Mouse (Mus musculus) limb, embryonic 11.5 days (tissue): Measurements from ENCODE around the gene Miga1. TPM values are rescaled to one million over a fixed set of nuclear protein-coding genes. Genes with fewer than 3 reads are reported as not detected.

Experiments
- ATAC-seq: fragments of 200-750 bp; cut with Nextera tagmentation; 2 replicates; pipeline ENCODE4 v1.8.0; 2017; ENCODE audit warnings: low read depth; ENCODE audit not compliant: insufficient number of reproducible peaks, low FRiP score, low TSS enrichment
- DNase-seq: peaks from one replicate; pipeline ENCODE4 v3.0.0-alpha.2; 2015; ENCODE audit warnings: low spot score
- H3K27ac ChIP-seq: fragments of 300-500 bp; sonication (generic); replicated peaks from 2 replicates; pipeline ENCODE4 v1.5.1; 2014; ENCODE audit warnings: low read depth, mild to moderate bottlenecking, low read length
- H3K27me3 ChIP-seq: fragments of 300-500 bp; sonication (generic); 2 replicates; pipeline ENCODE4 v1.6.1; 2014; ENCODE audit warnings: mild to moderate bottlenecking, low read length, mixed read lengths; ENCODE audit not compliant: control insufficient read depth, insufficient read depth
- H3K36me3 ChIP-seq: fragments of 300-500 bp; sonication (generic); 2 replicates; pipeline ENCODE4 v1.6.1; 2014; ENCODE audit warnings: mild to moderate bottlenecking, low read length, moderate library complexity, mixed read lengths; ENCODE audit not compliant: control insufficient read depth, insufficient read depth
- H3K4me1 ChIP-seq: fragments of 300-500 bp; sonication (generic); 2 replicates; pipeline ENCODE4 v1.6.1; 2014; ENCODE audit warnings: low read length, mixed read lengths; ENCODE audit not compliant: control insufficient read depth, insufficient read depth
- H3K4me2 ChIP-seq: fragments of 300-500 bp; sonication (generic); 2 replicates; pipeline ENCODE4 v1.6.1; 2014; ENCODE audit warnings: low read depth, mild to moderate bottlenecking, moderate library complexity; ENCODE audit not compliant: severe bottlenecking
- H3K4me3 ChIP-seq: fragments of 300-500 bp; sonication (generic); 2 replicates; pipeline ENCODE4 v1.5.1; 2014; ENCODE audit warnings: low read depth, low read length
- H3K9ac ChIP-seq: fragments of 300-500 bp; sonication (generic); 2 replicates; pipeline ENCODE4 v1.6.1; 2014; ENCODE audit warnings: mild to moderate bottlenecking, low read length
- H3K9me3 ChIP-seq: fragments of 300-500 bp; sonication (generic); 2 replicates; pipeline ENCODE4 v1.6.1; 2016; ENCODE audit warnings: low read length; ENCODE audit not compliant: control insufficient read depth
- WGBS: fragments of 180-500 bp; shearing (Covaris S2); extraction: QIAGEN DNeasy Blood & Tissue Kit; methylation state at CpG from one replicate; pipeline ENCODE4 v1.1.7; 2014; 5-methylcytosine and 5-hydroxymethylcytosine counted together
- polyA plus RNA-seq: library from polyadenylated mRNA; unstranded; fragments of >200 nt; fragmentation: Nextera tagmentation; extraction: Ambion mirVana; gene quantifications from 2 replicates; pipeline ENCODE4 v1.2.1, GENCODE M21; 2014

Miga1 gene
- polyA plus RNA-seq, 1 experiment from 2014 or later, result 21.8 TPM

DNA sequence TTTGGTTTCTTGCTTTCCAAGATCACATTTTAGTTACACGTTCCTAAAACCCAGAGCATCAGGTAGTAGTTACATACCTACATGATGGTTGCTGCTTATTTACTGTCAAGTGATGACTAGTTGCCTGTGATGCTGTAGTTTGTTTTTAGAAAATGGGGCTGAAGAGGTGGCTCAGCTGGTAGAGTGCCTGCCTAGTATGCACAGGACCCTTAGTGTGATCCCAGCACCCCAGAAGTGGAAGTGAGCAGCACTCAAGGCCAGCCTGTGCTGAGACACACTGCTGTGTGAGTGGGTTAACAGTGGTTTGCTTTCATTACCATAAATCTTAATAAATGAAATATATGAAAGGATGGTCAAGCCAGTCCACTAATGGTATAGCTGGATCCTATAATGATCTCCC, 100.6 kb downstream of the Miga1 start:
- Histone ChIP-seq H3K36me3 (peaks cover 2% of the 10 kb centered on the region), H3K4me2 (no peak overlapping the region), H3K4me1 (no peaks in the 10 kb centered on the region), H3K9ac (no peak overlapping the region), H3K27me3 (no peaks in the 10 kb centered on the region), H3K27ac (no peak overlapping the region), H3K4me3 (no peak overlapping the region), H3K9me3 (no peaks in the 10 kb centered on the region)
- ATAC-seq, result no peak
- WGBS, result 85% methylated on average over 1 of the region's 1 CpGs
- no peak for DNase-seq

DNA sequence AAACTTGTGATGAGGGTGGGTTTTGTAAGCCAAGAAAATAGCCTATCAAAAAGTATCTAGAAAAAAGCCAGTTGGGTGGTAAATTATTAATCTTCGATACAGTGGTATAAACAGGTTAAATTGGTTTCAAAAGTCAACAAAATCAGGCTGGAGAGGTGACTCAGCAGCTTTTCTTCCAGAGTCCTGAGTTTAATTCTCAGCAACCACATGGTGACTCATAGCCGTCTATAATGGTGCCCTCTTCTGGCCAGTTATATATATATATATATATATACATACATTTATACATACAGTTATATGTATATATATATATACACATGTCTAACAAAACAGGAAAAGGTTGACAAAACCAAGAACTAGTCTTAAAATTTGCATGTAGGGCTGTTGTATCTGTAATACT, 101.4 kb downstream of the Miga1 start:
- H3K27me3 ChIP-seq, result no peaks in the 10 kb centered on the region
- DNase-seq, result no peak
- no peaks in the 10 kb centered on the region for H3K4me1 ChIP-seq
- H3K4me2 ChIP-seq, result no peak overlapping the region
- no peak for ATAC-seq
- H3K4me3 ChIP-seq, result no peak overlapping the region
- H3K9me3 ChIP-seq, result no peaks in the 10 kb centered on the region
- H3K9ac ChIP-seq, result no peak overlapping the region
- WGBS, result 73% methylated on average over 2 of the region's 2 CpGs
- H3K27ac ChIP-seq, result no peak overlapping the region
- peaks cover 2% of the 10 kb centered on the region for H3K36me3 ChIP-seq

DNA sequence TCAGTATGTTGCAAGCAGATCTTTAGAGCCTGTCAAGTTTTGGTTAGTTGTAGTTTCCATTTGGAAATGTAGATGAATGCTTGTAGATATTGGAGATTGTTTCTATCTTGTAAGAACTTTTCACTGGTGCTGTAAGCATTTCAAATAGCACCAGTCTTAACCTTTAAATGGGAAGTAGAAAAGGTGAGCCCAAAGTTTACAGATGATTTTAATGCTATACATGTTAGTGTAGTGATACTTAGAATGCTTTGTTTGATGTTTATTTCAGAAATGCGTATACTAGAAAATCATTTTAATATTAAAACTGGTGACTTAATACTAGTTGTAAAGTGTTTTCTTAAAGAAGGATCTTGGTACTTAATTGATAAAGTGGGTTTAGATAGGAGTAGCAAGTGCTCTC, 104.4 kb downstream of the Miga1 start:
- no peaks in the 10 kb centered on the region for H3K27me3 ChIP-seq
- H3K4me1 ChIP-seq, result no peaks in the 10 kb centered on the region
- H3K27ac ChIP-seq, result no peak overlapping the region
- H3K9me3 ChIP-seq, result no peaks in the 10 kb centered on the region
- H3K36me3 ChIP-seq, result peaks cover 6% of the 10 kb centered on the region
- DNase-seq, result no peak
- H3K4me3 ChIP-seq, result no peak overlapping the region
- 94% methylated on average over 1 of the region's 1 CpGs for WGBS
- H3K4me2 ChIP-seq, result no peak overlapping the region
- no peak for ATAC-seq
- H3K9ac ChIP-seq, result no peak overlapping the region

DNA sequence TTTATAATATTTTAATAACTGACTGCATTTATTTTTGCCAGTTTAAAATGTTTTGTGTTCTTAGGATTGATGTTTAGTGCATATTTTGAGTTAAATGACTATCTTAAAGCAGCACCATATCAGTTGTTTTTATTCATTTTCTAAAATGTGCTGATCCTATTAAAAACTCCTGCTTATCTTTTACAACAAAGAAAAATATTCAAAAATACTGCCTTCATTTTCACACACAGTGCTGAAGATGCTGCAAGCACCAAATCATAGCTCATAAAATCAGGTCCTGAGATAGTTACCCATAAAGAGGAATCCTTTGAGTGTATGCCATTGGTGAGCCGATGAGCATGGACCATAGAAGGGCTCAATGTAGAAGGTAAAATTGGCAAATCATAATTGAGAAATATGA, 105.0 kb downstream of the Miga1 start:
- DNase-seq, result no peak
- 95% methylated on average over 1 of the region's 1 CpGs for WGBS
- H3K4me1 ChIP-seq, result no peaks in the 10 kb centered on the region
- no peak overlapping the region for H3K27ac ChIP-seq
- no peaks in the 10 kb centered on the region for H3K27me3 ChIP-seq
- ATAC-seq, result no peak
- H3K9ac ChIP-seq, result no peak overlapping the region
- H3K4me3 ChIP-seq, result no peak overlapping the region
- H3K36me3 ChIP-seq, result peaks cover 6% of the 10 kb centered on the region
- H3K4me2 ChIP-seq, result no peak overlapping the region
- no peaks in the 10 kb centered on the region for H3K9me3 ChIP-seq

DNA sequence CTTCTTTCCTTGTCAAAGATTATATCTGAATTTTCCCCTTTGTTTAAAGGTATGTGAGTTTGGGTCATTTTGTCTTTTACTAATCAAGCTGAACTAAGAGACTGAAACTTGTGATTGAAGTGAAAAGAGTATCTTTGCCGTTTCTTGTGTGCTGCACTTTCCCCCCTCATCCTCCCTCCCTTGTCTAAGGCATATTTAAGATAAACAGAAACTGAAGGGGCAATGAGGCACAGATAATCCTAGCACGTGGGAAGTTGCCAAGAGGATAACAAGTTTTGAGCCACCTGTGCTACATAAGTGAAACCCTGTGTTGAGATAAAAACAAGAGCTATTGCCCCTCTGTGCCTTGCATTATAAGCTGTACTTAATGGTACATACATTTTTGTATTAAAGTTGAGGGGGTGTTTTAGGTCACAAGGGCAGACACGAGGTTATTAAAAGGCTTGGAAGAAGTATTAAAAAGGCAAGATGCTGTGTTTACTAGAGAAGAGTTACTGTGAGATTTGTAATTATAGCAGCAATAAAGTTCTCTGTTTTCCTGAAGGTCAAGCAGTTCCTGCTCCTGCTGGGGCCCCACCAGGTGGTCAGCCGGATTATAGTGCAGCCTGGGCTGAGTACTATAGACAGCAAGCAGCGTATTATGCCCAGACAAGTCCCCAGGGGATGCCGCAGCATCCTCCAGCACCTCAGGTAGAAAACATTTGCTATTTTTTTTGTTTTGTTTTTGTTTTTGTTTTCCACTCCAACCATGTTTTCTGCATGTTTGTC, 108.7 kb downstream of the Miga1 start:
- no peaks in the 10 kb centered on the region for H3K4me1 ChIP-seq
- H3K9ac ChIP-seq, result no peak overlapping the region
- no peak for DNase-seq
- H3K4me3 ChIP-seq, result no peak overlapping the region
- no peak overlapping the region for H3K4me2 ChIP-seq
- H3K27ac ChIP-seq, result no peak overlapping the region
- no peaks in the 10 kb centered on the region for H3K27me3 ChIP-seq
- H3K9me3 ChIP-seq, result no peaks in the 10 kb centered on the region
- ATAC-seq, result no peak
- WGBS, result 54% methylated on average over 6 of the region's 6 CpGs
- peaks cover 9% of the 10 kb centered on the region; the same call in 1 of the 2 replicates for H3K36me3 ChIP-seq

DNA sequence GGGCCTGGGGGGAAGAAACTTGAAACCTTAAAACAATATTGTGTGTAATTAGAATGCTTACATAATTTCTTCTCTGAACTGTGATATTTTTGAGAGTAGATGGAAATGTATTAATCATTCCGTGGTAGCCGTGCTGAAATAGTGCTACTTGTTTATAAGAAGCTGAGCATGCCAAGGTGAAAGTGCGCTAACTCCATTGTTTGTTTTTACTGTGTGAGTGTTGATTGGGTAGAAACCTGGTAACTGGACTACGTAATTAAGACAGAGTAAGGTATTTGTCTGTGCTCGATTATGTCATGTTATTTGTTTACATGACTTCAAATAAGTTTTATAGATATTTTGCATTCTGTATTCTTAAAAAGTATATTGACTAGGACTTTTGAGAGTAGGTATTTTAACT, 110.9 kb downstream of the Miga1 start:
- 95% methylated on average over 5 of the region's 5 CpGs for WGBS
- no peak for ATAC-seq

DNA sequence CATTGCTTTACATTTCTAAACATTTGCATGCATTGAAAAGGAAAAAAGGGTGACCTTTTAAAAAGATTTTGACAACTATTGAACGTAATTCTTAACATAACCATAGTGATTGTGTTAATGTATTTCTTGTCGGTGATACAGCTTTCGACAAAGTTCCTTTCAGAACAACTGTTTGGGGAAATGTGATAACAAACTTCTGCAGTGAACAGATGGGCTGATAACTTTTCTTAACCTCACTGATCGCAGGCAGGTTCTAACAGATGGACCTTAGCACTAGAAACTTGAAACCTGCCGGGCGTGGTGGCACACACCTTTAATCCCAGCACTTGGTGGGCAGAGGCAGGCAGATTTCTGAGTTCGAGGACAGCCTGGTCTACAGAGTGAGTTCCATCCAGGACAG, 111.4 kb downstream of the Miga1 start:
- Histone ChIP-seq H3K4me3 (no peak overlapping the region), H3K27ac (no peak overlapping the region), H3K4me1 (no peaks in the 10 kb centered on the region), H3K4me2 (no peak overlapping the region), H3K9me3 (no peaks in the 10 kb centered on the region), H3K27me3 (no peaks in the 10 kb centered on the region), H3K9ac (no peak overlapping the region), H3K36me3 (peaks cover 14% of the 10 kb centered on the region; the same call in 1 of the 2 replicates)
- 98% methylated on average over 7 of the region's 7 CpGs for WGBS
- no peak for DNase-seq
- no peak for ATAC-seq

More for the DNA sequence above, 110.9 kb downstream of the Miga1 start:
- Histone ChIP-seq H3K9ac (no peak overlapping the region), H3K27ac (no peak overlapping the region), H3K36me3 (peaks cover 9% of the 10 kb centered on the region; the same call in 1 of the 2 replicates), H3K9me3 (no peaks in the 10 kb centered on the region), H3K4me2 (no peak overlapping the region), H3K27me3 (no peaks in the 10 kb centered on the region), H3K4me3 (no peak overlapping the region), H3K4me1 (no peaks in the 10 kb centered on the region)
- DNase-seq, result no peak

DNA sequence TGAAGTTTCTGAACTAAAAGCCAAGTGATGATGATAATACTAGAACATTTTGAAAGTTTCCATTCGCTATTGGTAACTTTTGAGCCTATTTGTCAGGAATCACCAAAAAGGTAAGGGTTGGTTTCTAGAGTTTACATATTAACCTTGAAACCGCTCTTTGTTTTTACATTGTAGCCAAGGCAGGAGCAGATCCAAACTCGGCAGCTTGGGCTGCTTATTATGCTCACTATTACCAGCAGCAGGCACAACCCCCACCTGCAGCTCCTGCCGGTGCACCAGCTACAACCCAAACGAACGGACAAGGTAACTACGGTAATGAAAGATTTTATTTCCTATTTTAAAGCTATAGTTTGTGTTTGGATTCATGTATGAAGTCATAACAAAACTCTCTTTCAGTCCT, 114.3 kb downstream of the Miga1 start:
- no peak for ATAC-seq
- peaks cover 26% of the 10 kb centered on the region for H3K36me3 ChIP-seq

DNA sequence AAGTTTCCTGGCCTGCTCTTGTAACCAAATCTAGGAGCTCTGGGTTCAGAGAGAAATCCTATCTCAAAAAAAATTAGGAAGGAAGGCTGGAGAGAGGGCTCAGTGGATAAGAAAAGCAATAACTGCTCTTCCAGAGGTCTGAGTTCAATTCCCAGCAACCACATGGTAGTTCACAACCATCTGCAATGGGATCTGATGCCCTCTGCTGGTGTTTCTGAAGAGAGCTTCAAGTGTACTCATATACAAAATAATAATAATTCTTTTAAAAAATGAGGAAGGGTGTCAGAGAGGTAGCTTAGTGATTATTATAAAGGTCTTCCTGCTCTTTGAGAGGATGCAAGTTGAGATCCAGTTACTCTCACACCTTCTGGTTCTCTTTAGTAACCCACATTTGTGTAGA, 115.3 kb downstream of the Miga1 start:
- Histone ChIP-seq H3K4me1 (no peaks in the 10 kb centered on the region), H3K9ac (no peak overlapping the region), H3K4me2 (no peak overlapping the region), H3K9me3 (no peaks in the 10 kb centered on the region), H3K36me3 (peaks cover 32% of the 10 kb centered on the region), H3K27ac (no peak overlapping the region), H3K4me3 (no peak overlapping the region), H3K27me3 (no peaks in the 10 kb centered on the region)
- DNase-seq (no peak), ATAC-seq (no peak)

More for the DNA sequence above, 114.3 kb downstream of the Miga1 start:
- Histone ChIP-seq H3K4me1 (no peaks in the 10 kb centered on the region), H3K27me3 (no peaks in the 10 kb centered on the region), H3K9ac (no peak overlapping the region), H3K27ac (no peak overlapping the region), H3K9me3 (no peaks in the 10 kb centered on the region), H3K4me3 (no peak overlapping the region), H3K4me2 (no peak overlapping the region)
- DNase-seq, result no peak
- WGBS, result 96% methylated on average over 7 of the region's 7 CpGs
